Mouse (Mus musculus): Measurements from ENCODE around the gene Pakap. TPM values are rescaled to one million over a fixed set of nuclear protein-coding genes. Genes with fewer than 3 reads are reported as not detected.

The Pakap gene
- total and polyA plus RNA-seq, 3 experiments, result not detected

- ATAC-seq (ENCODE audit: extremely low read depth, insufficient number of reproducible peaks, low FRiP score, poor library complexity, severe bottlenecking), result no peak
- TF ChIP-seq GATA1 (IDR thresholded peaks at IDR 0.05; ENCODE audit: borderline replicate concordance, low read length), result no peak
- no peak for TF ChIP-seq POLR2AphosphoS5 (IDR thresholded peaks at IDR 0.05; ENCODE audit: insufficient replicate concordance, low read depth, low read length)
- no peak for TF ChIP-seq TAL1 (conservative IDR thresholded peaks at IDR 0.05; ENCODE audit: low read depth, low read length)
- TF ChIP-seq GATA2 (IDR thresholded peaks at IDR 0.05; ENCODE audit: borderline replicate concordance, low read depth, low read length), result no peak
- H3K4me1 ChIP-seq (ENCODE audit: insufficient read depth, low read depth, low read length), result no peaks in the 10 kb centered on the region
- no peaks in the 10 kb centered on the region for H3K36me3 ChIP-seq (replicated peaks)
- no peak for DNase-seq (ENCODE audit: low spot score)
- no peaks in the 10 kb centered on the region for H3K27me3 ChIP-seq (ENCODE audit: insufficient read depth, low read length)
- H3K9me3 ChIP-seq (replicated peaks), result peaks cover 32% of the 10 kb centered on the region
- H3K4me3 ChIP-seq (ENCODE audit: low read depth, low read length), result no peak overlapping the region
Observed at GRCm38 (mm10) chr4:57895140-57895539, 327.2 kb downstream of the Pakap start.

- TF ChIP-seq POLR2AphosphoS5 (IDR thresholded peaks at IDR 0.05; ENCODE audit: insufficient replicate concordance, low read depth, low read length), result no peak
- no peak for TF ChIP-seq TAL1 (conservative IDR thresholded peaks at IDR 0.05; ENCODE audit: low read depth, low read length)
- H3K9me3 ChIP-seq (replicated peaks), result peaks cover 31% of the 10 kb centered on the region
- no peaks in the 10 kb centered on the region for H3K27me3 ChIP-seq (ENCODE audit: insufficient read depth, low read length)
- ATAC-seq (ENCODE audit: extremely low read depth, insufficient number of reproducible peaks, low FRiP score, poor library complexity, severe bottlenecking), result no peak
- H3K4me3 ChIP-seq (ENCODE audit: low read depth, low read length), result no peak overlapping the region
- no peaks in the 10 kb centered on the region for H3K4me1 ChIP-seq (ENCODE audit: insufficient read depth, low read depth, low read length)
- no peaks in the 10 kb centered on the region for H3K36me3 ChIP-seq (replicated peaks)
- DNase-seq (ENCODE audit: low spot score), result no peak
Observed at GRCm38 (mm10) chr4:57895902-57896301, 327.9 kb downstream of the Pakap start.

GRCm38 (mm10) chr4:57896631-57897030, 328.7 kb downstream of the Pakap start:
- no peak for TF ChIP-seq POLR2AphosphoS5 (IDR thresholded peaks at IDR 0.05; ENCODE audit: insufficient replicate concordance, low read depth, low read length)
- DNase-seq (ENCODE audit: low spot score), result no peak
- Histone ChIP-seq H3K27me3 (ENCODE audit: insufficient read depth, low read length) (no peaks in the 10 kb centered on the region), H3K36me3 (replicated peaks) (no peaks in the 10 kb centered on the region), H3K9me3 (replicated peaks) (peaks cover 28% of the 10 kb centered on the region), H3K4me3 (ENCODE audit: low read depth, low read length) (no peak overlapping the region), H3K4me1 (ENCODE audit: insufficient read depth, low read depth, low read length) (no peaks in the 10 kb centered on the region)
- no peak for ATAC-seq (ENCODE audit: extremely low read depth, insufficient number of reproducible peaks, low FRiP score, poor library complexity, severe bottlenecking)

- ATAC-seq (ENCODE audit: extremely low read depth, insufficient number of reproducible peaks, low FRiP score, poor library complexity, severe bottlenecking) (no peak), DNase-seq (ENCODE audit: low spot score) (no peak)
- Histone ChIP-seq H3K4me3 (ENCODE audit: low read depth, low read length) (no peak overlapping the region), H3K27me3 (ENCODE audit: insufficient read depth, low read length) (no peaks in the 10 kb centered on the region), H3K9me3 (replicated peaks) (peaks cover 33% of the 10 kb centered on the region), H3K4me1 (ENCODE audit: insufficient read depth, low read depth, low read length) (no peaks in the 10 kb centered on the region), H3K36me3 (replicated peaks) (no peaks in the 10 kb centered on the region)
- no peak for TF ChIP-seq TAL1 (conservative IDR thresholded peaks at IDR 0.05; ENCODE audit: low read depth, low read length)
- TF ChIP-seq POLR2AphosphoS5 (IDR thresholded peaks at IDR 0.05; ENCODE audit: insufficient replicate concordance, low read depth, low read length), result no peak
- TF ChIP-seq CTCF (IDR thresholded peaks at IDR 0.05; ENCODE audit: low read depth, low read length), result no peak
Observed at GRCm38 (mm10) chr4:57901210-57901609, 333.2 kb downstream of the Pakap start.

GRCm38 (mm10) chr4:57902619-57903018, 334.6 kb downstream of the Pakap start:
- ATAC-seq (ENCODE audit: extremely low read depth, insufficient number of reproducible peaks, low FRiP score, poor library complexity, severe bottlenecking) (no peak), DNase-seq (ENCODE audit: low spot score) (no peak)
- TF ChIP-seq GATA1 (IDR thresholded peaks at IDR 0.05; ENCODE audit: borderline replicate concordance, low read length), result no peak
- TF ChIP-seq POLR2AphosphoS5 (IDR thresholded peaks at IDR 0.05; ENCODE audit: insufficient replicate concordance, low read depth, low read length), result no peak
- no peak for TF ChIP-seq CTCF (IDR thresholded peaks at IDR 0.05; ENCODE audit: low read depth, low read length)
- H3K4me1 ChIP-seq (ENCODE audit: insufficient read depth, low read depth, low read length), result no peaks in the 10 kb centered on the region
- no peaks in the 10 kb centered on the region for H3K36me3 ChIP-seq (replicated peaks)
- H3K9me3 ChIP-seq (replicated peaks), result peaks cover 30% of the 10 kb centered on the region
- H3K27me3 ChIP-seq (ENCODE audit: insufficient read depth, low read length), result no peaks in the 10 kb centered on the region
- H3K4me3 ChIP-seq (ENCODE audit: low read depth, low read length), result no peak overlapping the region

GRCm38 (mm10) chr4:57904211-57904610, 336.2 kb downstream of the Pakap start:
- ATAC-seq (ENCODE audit: extremely low read depth, insufficient number of reproducible peaks, low FRiP score, poor library complexity, severe bottlenecking), result no peak
- Histone ChIP-seq H3K9me3 (replicated peaks) (peaks cover 39% of the 10 kb centered on the region), H3K36me3 (replicated peaks) (no peaks in the 10 kb centered on the region), H3K4me3 (ENCODE audit: low read depth, low read length) (no peak overlapping the region), H3K27me3 (ENCODE audit: insufficient read depth, low read length) (no peaks in the 10 kb centered on the region), H3K4me1 (ENCODE audit: insufficient read depth, low read depth, low read length) (no peaks in the 10 kb centered on the region)
- DNase-seq (ENCODE audit: low spot score), result no peak
- no peak for TF ChIP-seq TAL1 (conservative IDR thresholded peaks at IDR 0.05; ENCODE audit: low read depth, low read length)
- TF ChIP-seq GATA1 (IDR thresholded peaks at IDR 0.05; ENCODE audit: borderline replicate concordance, low read length), result no peak
- TF ChIP-seq GATA2 (IDR thresholded peaks at IDR 0.05; ENCODE audit: borderline replicate concordance, low read depth, low read length), result no peak
- TF ChIP-seq CTCF (IDR thresholded peaks at IDR 0.05; ENCODE audit: low read depth, low read length), result no peak
- no peak for TF ChIP-seq POLR2AphosphoS5 (IDR thresholded peaks at IDR 0.05; ENCODE audit: insufficient replicate concordance, low read depth, low read length)

- Histone ChIP-seq H3K9me3 (replicated peaks) (peaks cover 39% of the 10 kb centered on the region), H3K27me3 (ENCODE audit: insufficient read depth, low read length) (no peaks in the 10 kb centered on the region), H3K36me3 (replicated peaks) (no peaks in the 10 kb centered on the region), H3K4me3 (ENCODE audit: low read depth, low read length) (no peak overlapping the region), H3K4me1 (ENCODE audit: insufficient read depth, low read depth, low read length) (no peaks in the 10 kb centered on the region)
- DNase-seq (ENCODE audit: low spot score), result no peak
- ATAC-seq (ENCODE audit: extremely low read depth, insufficient number of reproducible peaks, low FRiP score, poor library complexity, severe bottlenecking), result no peak
- TF ChIP-seq CTCF (IDR thresholded peaks at IDR 0.05; ENCODE audit: low read depth, low read length) (no peak), POLR2AphosphoS5 (IDR thresholded peaks at IDR 0.05; ENCODE audit: insufficient replicate concordance, low read depth, low read length) (no peak)
Observed at GRCm38 (mm10) chr4:57904638-57905037, 336.7 kb downstream of the Pakap start.

Measured in G1E (cell line).